In the genomic region with DNA sequence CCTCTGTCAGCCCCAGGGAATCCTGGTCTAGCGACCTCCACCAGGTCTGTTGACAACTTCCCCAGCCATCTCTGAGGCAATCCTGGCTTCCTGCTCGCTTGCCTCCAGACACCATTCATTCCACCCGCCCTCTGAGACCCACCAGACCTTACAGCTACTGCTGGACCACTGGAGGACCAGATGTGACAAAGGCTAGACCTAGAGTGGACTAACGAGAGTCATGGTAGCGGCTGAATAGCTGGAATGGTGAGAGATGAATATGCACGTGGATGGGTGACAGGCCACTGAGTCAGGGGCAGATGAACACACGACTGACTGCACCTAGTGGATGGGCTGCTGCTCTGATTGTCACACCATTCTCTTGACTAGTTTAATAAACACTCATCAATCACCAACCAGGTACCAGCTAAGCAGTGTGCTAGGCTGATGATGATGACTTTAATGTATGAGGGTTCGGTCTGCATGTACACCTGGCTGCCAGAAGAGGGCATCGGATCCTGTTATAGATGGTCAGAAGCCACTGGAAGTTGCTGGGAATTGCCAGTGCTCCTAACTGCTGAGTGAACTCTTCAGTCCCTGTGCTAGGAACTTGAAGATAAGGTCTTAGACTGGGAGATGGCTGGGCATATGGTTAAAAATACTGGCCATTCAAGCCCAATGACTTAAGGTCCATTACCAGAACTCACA, we compare ENCODE assay signal across 10 mouse cellular contexts. TPM values are rescaled to one million over a fixed set of nuclear protein-coding genes. Genes with fewer than 3 reads are reported as not detected.
DNase-seq lines count a peak whose midpoint lies in the region; ATAC-seq and TF ChIP-seq lines count a peak whose summit lies in the region.
"Had no signal": no experiment of that assay in that cellular context is flagged by ENCODE, and none has a peak within 500 bp of the region (broad histone marks: within the 10 kb centered on the region; RNA-seq: fewer than 3 reads in every experiment).

No protein-coding gene starts in this region.

- H3K27ac ChIP-seq in hindbrain, embryonic 12.5 days = no peak overlapping the region
- no peak overlapping the region for H3K27ac ChIP-seq in hindbrain, embryonic 16.5 days (ENCODE audit: low read depth, low read length)
- H3K27ac ChIP-seq in midbrain, embryonic 14.5 days (replicated peaks; ENCODE audit: low read depth, low read length) = no peak overlapping the region
- no peak overlapping the region for H3K27ac ChIP-seq in midbrain, embryonic 13.5 days
- no peak overlapping the region for H3K27ac ChIP-seq in bone marrow, adult 2 months (ENCODE audit: control insufficient read depth, insufficient read depth, low read depth, low read length, poor library complexity)
- H3K27ac ChIP-seq: midbrain, embryonic 12.5 days had no signal

- ATAC-seq in hindbrain, embryonic 12.5 days (ENCODE audit: low FRiP score) = peak; percentile 40; the same call in 1 of the 2 replicates
- ATAC-seq in hindbrain, embryonic 16.5 days = no peak
- no peak for ATAC-seq in midbrain, embryonic 14.5 days (ENCODE audit: low FRiP score, low TSS enrichment)
- no peak for ATAC-seq in midbrain, embryonic 13.5 days

- no peak overlapping the region for H3K4me3 ChIP-seq in hindbrain, embryonic 12.5 days
- H3K4me3 ChIP-seq in hindbrain, embryonic 16.5 days (ENCODE audit: low read length) = no peak overlapping the region
- no peak overlapping the region for H3K4me3 ChIP-seq in midbrain, embryonic 14.5 days (replicated peaks; ENCODE audit: low read depth, low read length)
- H3K4me3 ChIP-seq in midbrain, embryonic 13.5 days (replicated peaks) = no peak overlapping the region
- no peak overlapping the region for H3K4me3 ChIP-seq in bone marrow, adult 2 months (replicated peaks; ENCODE audit: control insufficient read depth, low read depth, low read length)
- H3K4me3 ChIP-seq: midbrain, embryonic 12.5 days had no signal

- WGBS in hindbrain, embryonic 12.5 days = 84% methylated on average over 9 of the region's 9 CpGs
- 82% methylated on average over 9 of the region's 9 CpGs for WGBS in hindbrain, embryonic 16.5 days
- 84% methylated on average over 9 of the region's 9 CpGs for WGBS in midbrain, embryonic 14.5 days
- 88% methylated on average over 9 of the region's 9 CpGs for WGBS in midbrain, embryonic 13.5 days
- WGBS in bone marrow, adult 2 months = 60% methylated on average over 9 of the region's 9 CpGs

- TF ChIP-seq POLR2A in bone marrow, adult 2 months (IDR thresholded peaks at IDR 0.05; ENCODE audit: borderline replicate concordance, control insufficient read depth, low read depth, low read length) = no peak

- peak; percentile 55 for DNase-seq in midbrain, embryonic 14.5 days
- DNase-seq in retina, postnatal 1 day = peak; percentile 50
- DNase-seq in urinary bladder, postnatal 14 days (ENCODE audit: low spot score) = no peak
- DNase-seq: cerebellum, postnatal 25 days; heart, postnatal 4 days had no signal

- H3K9me3 ChIP-seq in hindbrain, embryonic 12.5 days (replicated peaks) = no peaks in the 10 kb centered on the region
- H3K9me3 ChIP-seq in hindbrain, embryonic 16.5 days (ENCODE audit: control insufficient read depth, low read length) = no peaks in the 10 kb centered on the region
- H3K9me3 ChIP-seq in midbrain, embryonic 14.5 days (ENCODE audit: control insufficient read depth, low read length) = no peaks in the 10 kb centered on the region
- no peaks in the 10 kb centered on the region for H3K9me3 ChIP-seq in midbrain, embryonic 13.5 days
- H3K9me3 ChIP-seq: midbrain, embryonic 12.5 days had no signal

- H3K4me1 ChIP-seq in hindbrain, embryonic 12.5 days = no peaks in the 10 kb centered on the region
- no peaks in the 10 kb centered on the region for H3K4me1 ChIP-seq in hindbrain, embryonic 16.5 days (ENCODE audit: control insufficient read depth, insufficient read depth, low read depth, low read length)
- H3K4me1 ChIP-seq in midbrain, embryonic 14.5 days (ENCODE audit: control insufficient read depth, insufficient read depth, low read length) = no peaks in the 10 kb centered on the region
- peaks cover 2% of the 10 kb centered on the region; the same call in 1 of the 2 replicates for H3K4me1 ChIP-seq in midbrain, embryonic 13.5 days (replicated peaks)
- no peaks in the 10 kb centered on the region for H3K4me1 ChIP-seq in bone marrow, adult 2 months (ENCODE audit: control insufficient read depth, insufficient read depth, low read length)

- H3K27me3 ChIP-seq in hindbrain, embryonic 12.5 days = no peaks in the 10 kb centered on the region
- no peaks in the 10 kb centered on the region for H3K27me3 ChIP-seq in hindbrain, embryonic 16.5 days (replicated peaks; ENCODE audit: control insufficient read depth, insufficient read depth, low read length)
- H3K27me3 ChIP-seq in midbrain, embryonic 14.5 days (ENCODE audit: control insufficient read depth, insufficient read depth, low read length) = no peaks in the 10 kb centered on the region
- H3K27me3 ChIP-seq in midbrain, embryonic 13.5 days = no peaks in the 10 kb centered on the region
- H3K27me3 ChIP-seq: midbrain, embryonic 12.5 days had no signal

- TF ChIP-seq CTCF in bone marrow, adult 2 months (IDR thresholded peaks at IDR 0.05; ENCODE audit: control insufficient read depth, insufficient read depth, low read length) = peak; percentile 47

- no peak overlapping the region for H3K4me2 ChIP-seq in hindbrain, embryonic 12.5 days (replicated peaks)
- H3K4me2 ChIP-seq in hindbrain, embryonic 16.5 days (ENCODE audit: low read length) = no peak overlapping the region
- no peak overlapping the region for H3K4me2 ChIP-seq in midbrain, embryonic 14.5 days (ENCODE audit: low read length)
- no peak overlapping the region for H3K4me2 ChIP-seq in midbrain, embryonic 13.5 days (replicated peaks)
- H3K4me2 ChIP-seq: midbrain, embryonic 12.5 days had no signal

- H3K36me3 ChIP-seq in hindbrain, embryonic 12.5 days = no peaks in the 10 kb centered on the region
- no peaks in the 10 kb centered on the region for H3K36me3 ChIP-seq in hindbrain, embryonic 16.5 days (ENCODE audit: control insufficient read depth, insufficient read depth, low read length)
- no peaks in the 10 kb centered on the region for H3K36me3 ChIP-seq in midbrain, embryonic 14.5 days (ENCODE audit: control insufficient read depth, insufficient read depth, low read length)
- H3K36me3 ChIP-seq in midbrain, embryonic 13.5 days = no peaks in the 10 kb centered on the region
- H3K36me3 ChIP-seq: midbrain, embryonic 12.5 days had no signal

- no peak overlapping the region for H3K9ac ChIP-seq in hindbrain, embryonic 12.5 days
- H3K9ac ChIP-seq in hindbrain, embryonic 16.5 days (ENCODE audit: low read depth, low read length) = no peak overlapping the region
- no peak overlapping the region for H3K9ac ChIP-seq in midbrain, embryonic 14.5 days (replicated peaks; ENCODE audit: low read length)
- H3K9ac ChIP-seq in midbrain, embryonic 13.5 days (replicated peaks) = no peak overlapping the region
- H3K9ac ChIP-seq: midbrain, embryonic 12.5 days had no signal

RNA-seq across cellular contexts. Expression of a gene that starts 29.3 kb away (rescaled TPM):
- 9.1 and 9.6 TPM in 2 replicates for polyA plus RNA-seq in hindbrain, embryonic 12.5 days (2016; fragmentation: Nextera tagmentation; extraction: Ambion mirVana)
- 13.6 and 18.2 TPM in 2 replicates for polyA plus RNA-seq in hindbrain, embryonic 16.5 days (2015; fragmentation: Nextera tagmentation; extraction: Ambion mirVana)
- polyA plus RNA-seq in midbrain, embryonic 14.5 days (2014; fragmentation: Nextera tagmentation; extraction: Ambion mirVana) = 12.1 and 13.2 TPM in 2 replicates
- polyA plus RNA-seq in midbrain, embryonic 13.5 days (2015; fragmentation: Nextera tagmentation; extraction: Ambion mirVana) = 5.8 and 5.9 TPM in 2 replicates
- polyA plus RNA-seq in bone marrow, adult 2 months (2011; ENCODE audit: insufficient read depth, insufficient read length, low replicate concordance, missing spikeins) = 2.6 and 8.9 TPM in 2 replicates

RNA-seq across cellular contexts. Expression of a gene that starts 39.3 kb away (rescaled TPM):
- polyA plus RNA-seq in hindbrain, embryonic 12.5 days (2016; fragmentation: Nextera tagmentation; extraction: Ambion mirVana) = 3.6 and 4.5 TPM in 2 replicates
- 5.1 and 5.3 TPM in 2 replicates for polyA plus RNA-seq in hindbrain, embryonic 16.5 days (2015; fragmentation: Nextera tagmentation; extraction: Ambion mirVana)
- polyA plus RNA-seq in midbrain, embryonic 14.5 days (2014; fragmentation: Nextera tagmentation; extraction: Ambion mirVana) = 3.9 and 4.5 TPM in 2 replicates
- 2.7 and 3.5 TPM in 2 replicates for polyA plus RNA-seq in midbrain, embryonic 13.5 days (2015; fragmentation: Nextera tagmentation; extraction: Ambion mirVana)
- 22.5 and 46.1 TPM in 2 replicates for polyA plus RNA-seq in bone marrow, adult 2 months (2011; ENCODE audit: insufficient read depth, insufficient read length, low replicate concordance, missing spikeins)
